Mouse (Mus musculus): Measurements from ENCODE around the gene C130074G19Rik. TPM values are rescaled to one million over a fixed set of nuclear protein-coding genes. Genes with fewer than 3 reads are reported as not detected.

C130074G19Rik gene
- polyA plus RNA-seq, 1 experiment: 0.01 TPM

- H3K27me3 ChIP-seq (ENCODE audit: control insufficient read depth, insufficient read depth, insufficient read length): peaks cover 25% of the 10 kb centered on the region
- no peak overlapping the region for H3K4me2 ChIP-seq (ENCODE audit: low read depth)
- H3K79me2 ChIP-seq (ENCODE audit: control insufficient read depth, insufficient read depth): no peaks in the 10 kb centered on the region
- TF ChIP-seq POLR2A (IDR thresholded peaks at IDR 0.05; ENCODE audit: insufficient read length, low read depth) (no peak), REST (IDR thresholded peaks at IDR 0.05; ENCODE audit: insufficient read depth, insufficient read length) (no peak), TCF12 (IDR thresholded peaks at IDR 0.05; ENCODE audit: insufficient read depth, poor library complexity, severe bottlenecking) (no peak), USF1 (IDR thresholded peaks at IDR 0.05; ENCODE audit: low read depth) (no peak), SRF (IDR thresholded peaks at IDR 0.05; ENCODE audit: control insufficient read depth, insufficient read length, low read depth) (no peak), MYOD1 (IDR thresholded peaks at IDR 0.05; ENCODE audit: control insufficient read depth in 1 of 3, insufficient read length in 2 of 3, low read depth in 2 of 3) (no peak), MAX (IDR thresholded peaks at IDR 0.05; ENCODE audit: low read depth) (no peak), E2F4 (IDR thresholded peaks at IDR 0.05; ENCODE audit: insufficient read depth) (no peak), CEBPB (IDR thresholded peaks at IDR 0.05; ENCODE audit: insufficient read depth, poor library complexity, severe bottlenecking) (no peak), MYOG (IDR thresholded peaks at IDR 0.05; ENCODE audit: control insufficient read depth in 1 of 3, insufficient read depth in 1 of 3, insufficient read length in 2 of 3, low read depth in 2 of 3) (no peak), TCF3 (IDR thresholded peaks at IDR 0.05; ENCODE audit: insufficient read length, low read depth) (no peak), POLR2AphosphoS2 (IDR thresholded peaks at IDR 0.05; ENCODE audit: insufficient read length, low read depth) (no peak)
- H3K36me3 ChIP-seq (ENCODE audit: control insufficient read depth, insufficient read depth): no peaks in the 10 kb centered on the region
- no peak overlapping the region for H3ac ChIP-seq (ENCODE audit: control insufficient read depth, insufficient read length)
- H3K4me3 ChIP-seq: no peak overlapping the region
Measured at GRCm38 (mm10) chr1:184881211-184881610, 1.8 kb downstream of the C130074G19Rik start.

- Histone ChIP-seq H3K4me3 (no peak overlapping the region), H3K4me2 (ENCODE audit: low read depth) (no peak overlapping the region), H3K79me2 (ENCODE audit: control insufficient read depth, insufficient read depth) (no peaks in the 10 kb centered on the region), H3K27me3 (ENCODE audit: control insufficient read depth, insufficient read depth, insufficient read length) (peaks cover 40% of the 10 kb centered on the region), H3ac (ENCODE audit: control insufficient read depth, insufficient read length) (no peak overlapping the region), H3K36me3 (ENCODE audit: control insufficient read depth, insufficient read depth) (no peaks in the 10 kb centered on the region)
- TF ChIP-seq MYOD1 (IDR thresholded peaks at IDR 0.05; ENCODE audit: control insufficient read depth in 1 of 3, insufficient read length in 2 of 3, low read depth in 2 of 3): no peak
- TF ChIP-seq MAX (IDR thresholded peaks at IDR 0.05; ENCODE audit: low read depth): no peak
- no peak for TF ChIP-seq E2F4 (IDR thresholded peaks at IDR 0.05; ENCODE audit: insufficient read depth)
- no peak for TF ChIP-seq MYOG (IDR thresholded peaks at IDR 0.05; ENCODE audit: control insufficient read depth in 1 of 3, insufficient read depth in 1 of 3, insufficient read length in 2 of 3, low read depth in 2 of 3)
- TF ChIP-seq REST (IDR thresholded peaks at IDR 0.05; ENCODE audit: insufficient read depth, insufficient read length): no peak
- TF ChIP-seq POLR2AphosphoS2 (IDR thresholded peaks at IDR 0.05; ENCODE audit: insufficient read length, low read depth): no peak
- no peak for TF ChIP-seq CEBPB (IDR thresholded peaks at IDR 0.05; ENCODE audit: insufficient read depth, poor library complexity, severe bottlenecking)
- TF ChIP-seq SRF (IDR thresholded peaks at IDR 0.05; ENCODE audit: control insufficient read depth, insufficient read length, low read depth): no peak
- TF ChIP-seq TCF12 (IDR thresholded peaks at IDR 0.05; ENCODE audit: insufficient read depth, poor library complexity, severe bottlenecking): no peak
- no peak for TF ChIP-seq TCF3 (IDR thresholded peaks at IDR 0.05; ENCODE audit: insufficient read length, low read depth)
Measured at GRCm38 (mm10) chr1:184878860-184879259, 4.2 kb downstream of the C130074G19Rik start.

- Histone ChIP-seq H3K36me3 (ENCODE audit: control insufficient read depth, insufficient read depth) (no peaks in the 10 kb centered on the region), H3K27me3 (ENCODE audit: control insufficient read depth, insufficient read depth, insufficient read length) (peaks cover 33% of the 10 kb centered on the region), H3K79me2 (ENCODE audit: control insufficient read depth, insufficient read depth) (no peaks in the 10 kb centered on the region), H3K4me3 (no peak overlapping the region), H3K4me2 (ENCODE audit: low read depth) (no peak overlapping the region), H3ac (ENCODE audit: control insufficient read depth, insufficient read length) (no peak overlapping the region)
- TF ChIP-seq MAX (IDR thresholded peaks at IDR 0.05; ENCODE audit: low read depth) (no peak), REST (IDR thresholded peaks at IDR 0.05; ENCODE audit: insufficient read depth, insufficient read length) (no peak), USF1 (IDR thresholded peaks at IDR 0.05; ENCODE audit: low read depth) (no peak), POLR2A (IDR thresholded peaks at IDR 0.05; ENCODE audit: insufficient read length, low read depth) (no peak)
Measured at GRCm38 (mm10) chr1:184877306-184877705, 5.7 kb downstream of the C130074G19Rik start.

- Histone ChIP-seq H3K79me2 (ENCODE audit: control insufficient read depth, insufficient read depth) (no peaks in the 10 kb centered on the region), H3ac (ENCODE audit: control insufficient read depth, insufficient read length) (no peak overlapping the region), H3K4me2 (ENCODE audit: low read depth) (no peak overlapping the region), H3K4me3 (no peak overlapping the region), H3K27me3 (ENCODE audit: control insufficient read depth, insufficient read depth, insufficient read length) (peaks cover 32% of the 10 kb centered on the region), H3K36me3 (ENCODE audit: control insufficient read depth, insufficient read depth) (no peaks in the 10 kb centered on the region)
- TF ChIP-seq TCF12 (IDR thresholded peaks at IDR 0.05; ENCODE audit: insufficient read depth, poor library complexity, severe bottlenecking) (no peak), SRF (IDR thresholded peaks at IDR 0.05; ENCODE audit: control insufficient read depth, insufficient read length, low read depth) (no peak), CEBPB (IDR thresholded peaks at IDR 0.05; ENCODE audit: insufficient read depth, poor library complexity, severe bottlenecking) (no peak), MYOG (IDR thresholded peaks at IDR 0.05; ENCODE audit: control insufficient read depth in 1 of 3, insufficient read depth in 1 of 3, insufficient read length in 2 of 3, low read depth in 2 of 3) (no peak), POLR2A (IDR thresholded peaks at IDR 0.05; ENCODE audit: insufficient read length, low read depth) (no peak), MAX (IDR thresholded peaks at IDR 0.05; ENCODE audit: low read depth) (no peak), POLR2AphosphoS2 (IDR thresholded peaks at IDR 0.05; ENCODE audit: insufficient read length, low read depth) (no peak), TCF3 (IDR thresholded peaks at IDR 0.05; ENCODE audit: insufficient read length, low read depth) (no peak), MYOD1 (IDR thresholded peaks at IDR 0.05; ENCODE audit: control insufficient read depth in 1 of 3, insufficient read length in 2 of 3, low read depth in 2 of 3) (no peak), E2F4 (IDR thresholded peaks at IDR 0.05; ENCODE audit: insufficient read depth) (no peak), REST (IDR thresholded peaks at IDR 0.05; ENCODE audit: insufficient read depth, insufficient read length) (no peak), USF1 (IDR thresholded peaks at IDR 0.05; ENCODE audit: low read depth) (no peak)
Measured at GRCm38 (mm10) chr1:184873910-184874309, 9.1 kb downstream of the C130074G19Rik start.

Measured in myocyte (in vitro differentiated cells).